Mouse (Mus musculus): ENCODE results near the gene Dhrs13. TPM values are rescaled to one million over a fixed set of nuclear protein-coding genes. Genes with fewer than 3 reads are reported as not detected.

Gene Dhrs13
- polyA plus RNA-seq, 1 experiment from 2014 or later, result 17.3 TPM

GRCm38 (mm10) chr11:78069646-78070045 is 37.6 kb downstream of the Dhrs13 start:
- ATAC-seq (replicated peaks; ENCODE audit: insufficient number of reproducible peaks, low FRiP score, low TSS enrichment, low read depth), result peak; percentile 66; the same call in 1 of the 2 replicates

GRCm38 (mm10) chr11:78071938-78072337 is 39.9 kb downstream of the Dhrs13 start:
- no peak overlapping the region for H3K4me3 ChIP-seq (ENCODE audit: low read depth, low read length)
- no peaks in the 10 kb centered on the region for H3K9me3 ChIP-seq (replicated peaks; ENCODE audit: control insufficient read depth, low read length)
- DNase-seq (ENCODE audit: low spot score) (no peak), ATAC-seq (replicated peaks; ENCODE audit: insufficient number of reproducible peaks, low FRiP score, low TSS enrichment, low read depth) (no peak; the same call in 1 of the 2 replicates)
- H3K4me2 ChIP-seq (ENCODE audit: low read depth, low read length), result no peak overlapping the region
- H3K9ac ChIP-seq (replicated peaks; ENCODE audit: low read length), result no peak overlapping the region
- no peaks in the 10 kb centered on the region for H3K27me3 ChIP-seq (ENCODE audit: control insufficient read depth, insufficient read depth, low read length)
- no peaks in the 10 kb centered on the region; the same call in none of the 2 replicates for H3K36me3 ChIP-seq (replicated peaks; ENCODE audit: control insufficient read depth, insufficient read depth, low read depth, low read length)
- WGBS, result 77% methylated on average over 5 of the region's 5 CpGs
- H3K27ac ChIP-seq (replicated peaks; ENCODE audit: low read depth, low read length), result no peak overlapping the region; the same call in 1 of the 2 replicates
- H3K4me1 ChIP-seq (ENCODE audit: control insufficient read depth, insufficient read depth, low read length), result no peaks in the 10 kb centered on the region

More at GRCm38 (mm10) chr11:78069646-78070045, 37.6 kb downstream of the Dhrs13 start:
- 86% methylated on average over 6 of the region's 6 CpGs for WGBS
- Histone ChIP-seq H3K9me3 (replicated peaks; ENCODE audit: control insufficient read depth, low read length) (no peaks in the 10 kb centered on the region), H3K27ac (replicated peaks; ENCODE audit: low read depth, low read length) (no peak overlapping the region), H3K4me2 (ENCODE audit: low read depth, low read length) (no peak overlapping the region), H3K9ac (replicated peaks; ENCODE audit: low read length) (no peak overlapping the region), H3K27me3 (ENCODE audit: control insufficient read depth, insufficient read depth, low read length) (no peaks in the 10 kb centered on the region), H3K4me1 (ENCODE audit: control insufficient read depth, insufficient read depth, low read length) (no peaks in the 10 kb centered on the region), H3K36me3 (replicated peaks; ENCODE audit: control insufficient read depth, insufficient read depth, low read depth, low read length) (no peaks in the 10 kb centered on the region; the same call in 1 of the 2 replicates), H3K4me3 (ENCODE audit: low read depth, low read length) (no peak overlapping the region)
- DNase-seq (ENCODE audit: low spot score), result no peak

- Histone ChIP-seq H3K4me1 (ENCODE audit: control insufficient read depth, insufficient read depth, low read length) (no peaks in the 10 kb centered on the region), H3K4me2 (ENCODE audit: low read depth, low read length) (no peak overlapping the region), H3K36me3 (replicated peaks; ENCODE audit: control insufficient read depth, insufficient read depth, low read depth, low read length) (no peaks in the 10 kb centered on the region; the same call in none of the 2 replicates), H3K9me3 (replicated peaks; ENCODE audit: control insufficient read depth, low read length) (no peaks in the 10 kb centered on the region), H3K4me3 (ENCODE audit: low read depth, low read length) (no peak overlapping the region), H3K27ac (replicated peaks; ENCODE audit: low read depth, low read length) (no peak overlapping the region), H3K9ac (replicated peaks; ENCODE audit: low read length) (no peak overlapping the region; the same call in 1 of the 2 replicates), H3K27me3 (ENCODE audit: control insufficient read depth, insufficient read depth, low read length) (no peaks in the 10 kb centered on the region)
- WGBS, result 25% methylated on average over 6 of the region's 6 CpGs
- DNase-seq (ENCODE audit: low spot score) (no peak), ATAC-seq (replicated peaks; ENCODE audit: insufficient number of reproducible peaks, low FRiP score, low TSS enrichment, low read depth) (no peak)
Measured at GRCm38 (mm10) chr11:78072425-78073130, 40.5 kb downstream of the Dhrs13 start.

GRCm38 (mm10) chr11:78073577-78074276 is 41.6 kb downstream of the Dhrs13 start:
- Histone ChIP-seq H3K4me2 (ENCODE audit: low read depth, low read length) (no peak overlapping the region), H3K27ac (replicated peaks; ENCODE audit: low read depth, low read length) (no peak overlapping the region), H3K9ac (replicated peaks; ENCODE audit: low read length) (no peak overlapping the region), H3K36me3 (replicated peaks; ENCODE audit: control insufficient read depth, insufficient read depth, low read depth, low read length) (no peaks in the 10 kb centered on the region; the same call in none of the 2 replicates), H3K4me1 (ENCODE audit: control insufficient read depth, insufficient read depth, low read length) (no peaks in the 10 kb centered on the region), H3K4me3 (ENCODE audit: low read depth, low read length) (no peak overlapping the region), H3K9me3 (replicated peaks; ENCODE audit: control insufficient read depth, low read length) (no peaks in the 10 kb centered on the region), H3K27me3 (ENCODE audit: control insufficient read depth, insufficient read depth, low read length) (no peaks in the 10 kb centered on the region)
- WGBS, result 93% methylated on average over 9 of the region's 9 CpGs
- ATAC-seq (replicated peaks; ENCODE audit: insufficient number of reproducible peaks, low FRiP score, low TSS enrichment, low read depth), result no peak
- DNase-seq (ENCODE audit: low spot score), result no peak

- H3K27me3 ChIP-seq (ENCODE audit: control insufficient read depth, insufficient read depth, low read length), result no peaks in the 10 kb centered on the region
- no peak overlapping the region for H3K4me2 ChIP-seq (ENCODE audit: low read depth, low read length)
- no peak overlapping the region for H3K9ac ChIP-seq (replicated peaks; ENCODE audit: low read length)
- no peaks in the 10 kb centered on the region for H3K4me1 ChIP-seq (ENCODE audit: control insufficient read depth, insufficient read depth, low read length)
- WGBS, result 94% methylated on average over 2 of the region's 2 CpGs
- DNase-seq (ENCODE audit: low spot score) (no peak), ATAC-seq (replicated peaks; ENCODE audit: insufficient number of reproducible peaks, low FRiP score, low TSS enrichment, low read depth) (no peak)
- H3K36me3 ChIP-seq (replicated peaks; ENCODE audit: control insufficient read depth, insufficient read depth, low read depth, low read length), result no peaks in the 10 kb centered on the region; the same call in none of the 2 replicates
- H3K9me3 ChIP-seq (replicated peaks; ENCODE audit: control insufficient read depth, low read length), result no peaks in the 10 kb centered on the region
- H3K27ac ChIP-seq (replicated peaks; ENCODE audit: low read depth, low read length), result no peak overlapping the region
- no peak overlapping the region for H3K4me3 ChIP-seq (ENCODE audit: low read depth, low read length)
Measured at GRCm38 (mm10) chr11:78074277-78074652, 42.2 kb downstream of the Dhrs13 start.

GRCm38 (mm10) chr11:78074666-78075065 is 42.6 kb downstream of the Dhrs13 start:
- Histone ChIP-seq H3K9me3 (replicated peaks; ENCODE audit: control insufficient read depth, low read length) (no peaks in the 10 kb centered on the region), H3K27ac (replicated peaks; ENCODE audit: low read depth, low read length) (no peak overlapping the region), H3K27me3 (ENCODE audit: control insufficient read depth, insufficient read depth, low read length) (no peaks in the 10 kb centered on the region), H3K4me3 (ENCODE audit: low read depth, low read length) (no peak overlapping the region), H3K4me1 (ENCODE audit: control insufficient read depth, insufficient read depth, low read length) (no peaks in the 10 kb centered on the region), H3K4me2 (ENCODE audit: low read depth, low read length) (no peak overlapping the region), H3K9ac (replicated peaks; ENCODE audit: low read length) (no peak overlapping the region), H3K36me3 (replicated peaks; ENCODE audit: control insufficient read depth, insufficient read depth, low read depth, low read length) (no peaks in the 10 kb centered on the region; the same call in none of the 2 replicates)
- DNase-seq (ENCODE audit: low spot score) (no peak), ATAC-seq (replicated peaks; ENCODE audit: insufficient number of reproducible peaks, low FRiP score, low TSS enrichment, low read depth) (no peak)
- 90% methylated on average over 4 of the region's 4 CpGs for WGBS

- Histone ChIP-seq H3K9ac (replicated peaks; ENCODE audit: low read length) (peak within 1 kb of the TSS; percentile 90), H3K27ac (replicated peaks; ENCODE audit: low read depth, low read length) (no peak within 1 kb of the TSS), H3K4me3 (ENCODE audit: low read depth, low read length) (peak within 1 kb of the TSS; percentile 76), H3K36me3 (replicated peaks; ENCODE audit: control insufficient read depth, insufficient read depth, low read depth, low read length) (no peaks in the 10 kb centered on the region; the same call in 1 of the 2 replicates), H3K9me3 (replicated peaks; ENCODE audit: control insufficient read depth, low read length) (no peaks in the 10 kb centered on the region), H3K27me3 (ENCODE audit: control insufficient read depth, insufficient read depth, low read length) (no peaks in the 10 kb centered on the region), H3K4me2 (ENCODE audit: low read depth, low read length) (peak within 1 kb of the TSS; percentile 68), H3K4me1 (ENCODE audit: control insufficient read depth, insufficient read depth, low read length) (no peaks in the 10 kb centered on the region)
- peak; percentile 85 for ATAC-seq (replicated peaks; ENCODE audit: insufficient number of reproducible peaks, low FRiP score, low TSS enrichment, low read depth)
- peak; percentile 92 for DNase-seq (ENCODE audit: low spot score)
- 2% methylated on average over 42 of the region's 42 CpGs for WGBS
Measured at GRCm38 (mm10) chr11:78079961-78080921, 48.2 kb downstream of the Dhrs13 start, which contains the start of gene Eral1. Gene Eral1 (minus strand): TSS chr11:78080383.

Measured in embryonic facial prominence, embryonic 11.5 days (tissue).